Mouse (Mus musculus) CH12F3 (cell line): ENCODE measurements around the gene Vwf.

Experiments
- in situ Hi-C: fragments of 300-500 bp; cut with MboI; formaldehyde crosslinking; loops from 2 replicates; pipeline ENCODE4 v1.14.3; 2020; ENCODE audit warnings: low sequenced_read_pairs

The Vwf gene

DNA sequence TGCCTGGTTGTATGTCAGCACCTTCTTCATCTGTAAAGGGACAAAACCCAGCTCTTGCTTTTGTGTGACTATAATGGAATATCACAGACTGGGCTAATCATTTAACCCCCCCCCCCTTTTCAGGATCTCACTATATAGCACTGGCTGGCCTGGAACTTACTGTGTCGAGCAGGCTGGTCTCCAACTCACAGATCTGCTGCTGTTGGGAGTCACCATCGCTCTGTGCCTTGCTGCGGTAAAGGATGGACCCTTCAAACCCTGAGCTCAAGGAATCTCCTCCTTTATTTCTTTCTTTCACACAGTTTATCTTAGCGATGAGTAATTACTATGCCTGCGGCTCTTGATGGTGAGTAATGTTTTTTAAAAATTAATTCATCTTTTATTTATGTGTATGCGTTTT is at the start of gene Vwf:
Gene Vwf, plus strand, starts transcription at position 301 of the 400 bp plus-strand sequence.
- in situ Hi-C loops, result no loop called here

GRCm38 (mm10) chr6:125498062-125498461 is 48.5 kb upstream of the Vwf start:
- in situ Hi-C loops, result loop anchor here (10.0 kb wide), 1 partner anchor 73 kb away; no protein-coding TSS in a partner anchor

DNA sequence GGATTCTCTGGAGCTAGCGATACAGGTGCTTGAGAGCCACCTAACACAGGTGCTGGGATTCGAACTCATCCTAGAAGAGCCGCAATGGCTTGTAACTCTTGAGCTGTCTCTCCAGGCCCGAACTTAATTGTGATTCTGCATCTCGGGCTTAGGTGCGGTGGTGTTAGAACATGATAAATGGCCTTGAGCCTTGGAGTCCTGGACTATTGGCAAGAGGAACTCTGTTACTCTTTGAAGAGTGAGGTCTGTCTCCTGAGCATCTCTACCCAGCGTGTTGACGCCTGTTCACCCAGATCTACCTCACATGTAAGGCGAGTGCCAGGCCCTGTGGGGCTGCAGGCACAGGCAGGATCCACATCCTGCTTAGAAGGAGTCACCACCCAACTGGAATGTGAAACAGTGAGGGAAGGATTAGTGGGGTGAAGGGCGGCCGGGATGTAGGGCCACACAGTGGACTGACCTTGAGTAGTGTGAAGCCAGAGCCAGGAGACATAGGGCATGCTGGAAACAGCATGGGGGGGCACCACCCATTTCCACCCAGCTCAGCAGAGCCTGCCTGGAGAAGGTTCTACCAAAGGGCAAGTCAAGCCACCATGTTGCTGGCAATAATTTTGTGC is 43.3 kb upstream of the Vwf start:
- in situ Hi-C loops, result no loop called here

DNA sequence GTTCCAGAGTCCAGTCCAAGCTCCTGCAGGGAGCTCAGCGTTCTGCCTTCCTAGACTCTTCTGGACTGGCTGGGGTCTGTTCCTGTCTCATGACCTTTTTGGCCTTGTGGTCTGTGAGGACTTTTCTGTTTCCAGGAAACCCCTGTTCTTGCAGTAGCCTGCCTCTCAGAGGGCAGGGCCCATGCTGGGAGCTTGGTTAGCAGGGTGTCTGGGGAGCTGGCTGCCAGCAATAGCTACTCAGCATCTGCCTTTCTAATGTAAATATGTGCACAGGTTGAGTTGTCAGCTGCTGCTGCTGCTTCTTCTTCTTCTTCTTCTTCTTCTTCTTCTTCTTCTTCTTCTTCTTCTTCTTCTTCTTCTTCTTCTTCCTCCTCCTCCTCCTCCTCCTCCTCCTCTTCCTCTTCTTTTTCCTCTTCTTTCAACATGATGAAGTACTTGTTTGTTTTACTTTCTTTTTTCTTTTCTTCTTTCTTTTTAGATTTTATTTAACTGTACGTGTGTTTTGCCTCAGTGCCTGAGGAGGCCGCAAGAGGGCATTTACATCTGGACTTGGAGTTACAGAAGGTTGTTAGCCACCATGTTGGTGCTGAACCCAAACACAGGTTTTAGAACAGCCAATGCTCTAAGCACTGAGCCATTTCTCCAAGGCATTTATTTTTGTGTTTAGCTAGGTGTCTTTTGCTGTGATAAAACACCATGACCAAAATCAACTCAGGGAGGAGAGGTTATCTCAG is 41.8 kb upstream of the Vwf start:
- in situ Hi-C loops, result no loop called here

GRCm38 (mm10) chr6:125506427-125506826 is 40.1 kb upstream of the Vwf start:
- in situ Hi-C loops, result no loop called here

DNA sequence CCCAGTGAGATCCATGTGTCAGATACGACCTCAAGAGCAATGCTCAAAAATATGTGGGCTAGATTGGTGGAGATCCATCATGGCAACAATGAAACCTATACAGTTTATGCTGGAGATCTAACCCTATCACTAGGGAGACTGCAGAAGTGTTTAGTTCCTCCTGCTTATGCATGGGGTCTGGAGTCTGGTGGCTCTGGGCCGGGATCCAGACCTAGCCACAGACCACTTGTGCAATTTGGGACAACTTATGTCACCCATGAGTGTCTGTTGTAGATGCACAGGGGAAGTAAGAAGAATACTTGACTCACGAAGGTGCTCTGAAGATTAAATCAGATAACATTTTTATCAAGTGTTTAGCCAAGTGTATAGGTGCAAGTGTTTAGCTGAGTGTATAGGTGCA is 36.8 kb upstream of the Vwf start:
- in situ Hi-C loops, result no loop called here

DNA sequence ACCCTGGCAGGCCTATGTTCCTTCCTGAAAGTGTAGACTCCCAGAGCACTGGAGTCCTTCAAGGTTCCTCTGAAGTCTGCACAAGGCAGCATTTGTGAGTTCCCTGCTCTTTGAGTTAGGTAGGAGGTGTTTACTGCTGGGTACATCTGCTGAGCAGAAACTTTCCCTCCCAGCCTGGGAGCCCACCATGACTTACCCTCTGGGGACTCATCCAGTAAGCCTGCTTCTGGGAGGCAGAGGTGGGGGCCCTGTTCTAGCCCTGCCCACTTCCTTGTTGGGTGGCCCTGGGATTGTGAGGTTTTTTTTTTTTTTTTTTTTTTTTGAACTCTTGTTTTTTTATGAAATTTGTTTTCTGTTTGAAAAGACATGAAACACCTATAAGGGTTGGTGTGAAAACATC is 35.9 kb upstream of the Vwf start:
- in situ Hi-C loops, result no loop called here

- in situ Hi-C loops, result no loop called here
Measured at GRCm38 (mm10) chr6:125511196-125511595, 35.4 kb upstream of the Vwf start.

- in situ Hi-C loops, result no loop called here
Measured at GRCm38 (mm10) chr6:125512950-125513596, 33.5 kb upstream of the Vwf start.

DNA sequence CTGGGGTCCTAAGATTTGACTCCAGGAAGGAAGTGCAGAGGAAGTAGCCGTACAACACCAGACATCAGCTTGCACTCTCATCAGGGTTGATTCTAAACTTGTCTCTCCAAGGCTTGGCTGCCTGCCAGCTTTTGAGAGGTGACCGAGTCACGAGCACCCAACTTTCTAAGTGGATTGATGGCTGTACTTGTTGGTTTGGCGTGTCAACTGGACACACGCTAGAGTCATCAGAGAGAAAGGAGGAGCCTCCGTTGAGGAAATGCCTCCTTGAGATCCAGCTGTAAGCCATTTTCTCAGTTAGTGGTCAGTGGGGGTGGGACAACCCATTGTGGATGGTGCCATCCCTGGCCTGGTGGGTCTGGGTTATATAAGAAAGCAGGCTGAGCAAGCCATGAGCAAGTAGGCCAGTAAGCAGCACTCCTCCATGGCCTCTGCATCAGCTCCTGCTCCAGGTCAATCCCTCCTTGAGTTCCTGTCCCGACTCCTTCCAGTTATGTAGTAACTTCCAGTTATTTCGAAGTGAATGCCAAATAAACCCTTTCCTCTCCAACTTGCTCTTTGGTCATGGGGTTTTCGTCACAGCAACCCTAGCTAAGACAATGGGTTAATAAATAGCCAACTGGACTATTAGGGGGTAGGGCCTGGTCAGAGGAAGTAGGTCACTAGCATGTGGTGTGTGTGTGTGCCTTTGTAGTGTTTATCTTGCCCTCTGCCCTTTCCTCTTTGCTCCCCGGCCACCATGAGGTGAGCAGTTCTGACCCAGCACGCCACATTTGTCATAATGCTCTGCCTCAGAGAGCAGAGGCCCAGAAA is 30.9 kb upstream of the Vwf start:
- in situ Hi-C loops, result no loop called here

GRCm38 (mm10) chr6:125521558-125522193 is 24.9 kb upstream of the Vwf start:
- in situ Hi-C loops, result no loop called here

DNA sequence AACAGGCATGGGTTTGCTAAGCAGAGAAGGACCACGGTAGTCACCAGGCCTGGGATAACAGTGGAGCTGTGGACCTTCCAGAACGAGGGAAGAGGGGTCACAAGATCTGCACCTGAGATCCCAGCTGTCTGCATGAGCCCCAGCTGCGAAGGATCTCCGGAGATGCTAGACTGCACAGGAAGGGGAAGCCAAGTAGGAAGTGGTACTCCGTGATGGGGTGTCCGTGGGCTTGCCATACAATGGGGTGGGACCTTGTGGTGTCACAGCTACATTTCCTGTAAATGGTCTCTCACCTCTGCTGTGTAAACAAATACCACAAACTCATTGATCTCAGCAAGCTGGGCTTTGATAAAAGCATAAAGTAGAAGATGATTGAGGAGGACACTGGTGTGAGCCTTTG is 22.5 kb upstream of the Vwf start:
- in situ Hi-C loops, result no loop called here

DNA sequence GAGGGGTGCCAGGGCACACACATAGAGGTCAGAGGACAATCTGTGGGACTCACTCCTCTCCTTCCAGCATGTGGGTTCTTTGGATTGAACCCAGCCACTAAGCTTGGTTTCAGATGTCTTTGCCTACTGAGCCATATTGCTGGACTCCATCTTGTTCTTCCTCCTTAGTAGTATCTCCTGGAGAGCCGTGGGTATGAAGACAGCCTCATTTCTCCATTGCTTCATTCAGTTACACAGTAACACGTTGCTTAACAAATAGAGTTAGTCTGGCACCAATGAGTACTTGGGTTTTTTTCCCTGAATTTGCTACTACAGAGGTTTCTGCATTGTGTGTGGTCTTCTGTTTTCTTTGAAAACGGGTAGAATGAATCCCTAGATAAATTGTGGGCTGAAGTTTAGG is 20.5 kb upstream of the Vwf start:
- in situ Hi-C loops, result no loop called here

DNA sequence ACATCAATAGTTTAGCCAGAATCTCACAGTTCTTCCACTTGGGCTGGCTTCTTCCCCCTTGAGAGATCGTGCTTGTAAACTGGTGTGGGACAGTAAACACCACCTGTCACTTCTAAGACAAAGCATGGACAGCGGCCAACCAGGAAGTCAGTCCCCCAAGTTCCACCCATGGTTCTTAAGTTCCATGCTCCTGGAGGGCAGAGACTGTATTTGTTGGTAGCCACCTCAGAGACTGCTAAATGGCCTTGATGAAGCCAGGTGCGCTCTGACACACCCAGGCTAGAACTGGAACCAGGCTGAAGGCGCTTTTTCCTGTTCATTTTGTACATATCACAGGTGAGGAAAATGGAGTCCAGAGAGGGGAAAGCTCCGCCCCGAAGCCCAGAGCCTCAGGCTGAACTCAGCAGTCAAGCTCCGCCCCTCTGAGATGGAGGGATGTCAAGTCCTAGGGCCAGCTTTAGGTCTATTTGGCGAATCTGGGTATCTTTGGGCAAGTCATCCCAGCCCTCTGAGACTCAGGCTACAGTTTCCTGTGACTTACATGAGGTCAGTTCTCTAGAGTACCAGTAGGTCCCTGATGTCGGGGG is 17.9 kb upstream of the Vwf start:
- in situ Hi-C loops, result no loop called here

DNA sequence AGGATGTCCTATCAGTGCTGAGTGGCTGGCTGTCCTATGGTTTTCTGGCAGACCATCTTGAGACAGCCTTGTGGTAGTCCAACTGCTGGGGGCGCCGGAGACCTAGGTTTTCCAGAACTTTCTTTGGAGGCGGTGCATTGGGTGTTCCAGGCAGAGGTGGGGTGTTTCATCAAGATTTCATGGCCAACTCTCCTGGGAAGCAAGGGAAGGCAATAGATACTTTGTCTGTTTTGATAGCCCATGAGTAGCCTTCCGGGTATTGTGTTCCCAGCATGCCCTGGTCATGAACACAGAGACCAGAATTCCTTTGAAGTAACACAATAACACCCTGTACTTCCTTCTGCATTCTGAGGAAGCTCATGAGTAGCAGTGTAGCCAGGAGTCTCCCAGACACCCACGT is 17.1 kb upstream of the Vwf start:
- in situ Hi-C loops, result no loop called here

DNA sequence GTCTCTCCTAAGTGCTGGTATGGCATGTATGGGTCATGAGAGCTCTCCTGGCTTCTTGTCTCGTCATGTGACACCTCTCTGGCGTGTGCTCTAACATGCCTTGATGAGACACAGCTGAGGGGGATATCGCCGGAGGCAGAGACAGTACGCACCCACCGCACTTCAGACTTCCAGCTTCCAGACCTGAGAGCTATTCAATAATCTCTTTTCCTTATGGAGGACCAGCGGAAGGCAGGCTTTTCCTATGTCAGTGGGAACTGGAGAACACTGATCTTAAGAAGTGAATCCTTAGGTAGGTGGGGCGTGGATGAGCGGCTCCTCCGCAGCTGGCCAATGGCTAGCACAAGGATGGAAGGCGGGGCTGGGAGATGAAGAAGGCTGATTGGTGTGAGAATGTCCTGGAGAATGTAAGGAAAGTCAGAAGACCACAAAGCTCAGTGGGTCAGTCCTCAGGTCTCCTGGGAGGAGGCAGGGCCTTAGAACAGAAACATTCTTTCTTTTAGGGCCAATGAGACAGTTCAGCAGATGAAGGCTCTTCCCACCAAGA is 13.4 kb upstream of the Vwf start:
- in situ Hi-C loops, result no loop called here

DNA sequence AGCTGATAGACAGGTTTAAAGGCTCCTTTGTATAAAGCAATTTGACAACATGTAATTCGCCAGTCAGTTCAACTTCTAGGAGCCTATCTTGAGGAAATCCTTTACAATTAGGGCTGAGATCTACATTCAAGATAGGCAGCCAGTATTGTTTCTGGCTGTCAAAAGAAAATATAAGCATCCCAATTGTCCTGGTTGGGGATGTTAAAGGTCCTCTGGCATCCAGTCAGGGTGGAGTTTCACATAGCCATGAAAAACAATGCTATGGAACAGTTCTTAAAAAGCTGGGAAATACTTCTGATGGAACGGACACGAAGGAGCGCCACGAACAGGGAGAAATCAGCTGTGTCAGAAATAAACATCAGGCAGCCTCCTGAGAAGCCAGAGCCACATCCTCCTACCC is 11.6 kb upstream of the Vwf start:
- in situ Hi-C loops, result no loop called here

DNA sequence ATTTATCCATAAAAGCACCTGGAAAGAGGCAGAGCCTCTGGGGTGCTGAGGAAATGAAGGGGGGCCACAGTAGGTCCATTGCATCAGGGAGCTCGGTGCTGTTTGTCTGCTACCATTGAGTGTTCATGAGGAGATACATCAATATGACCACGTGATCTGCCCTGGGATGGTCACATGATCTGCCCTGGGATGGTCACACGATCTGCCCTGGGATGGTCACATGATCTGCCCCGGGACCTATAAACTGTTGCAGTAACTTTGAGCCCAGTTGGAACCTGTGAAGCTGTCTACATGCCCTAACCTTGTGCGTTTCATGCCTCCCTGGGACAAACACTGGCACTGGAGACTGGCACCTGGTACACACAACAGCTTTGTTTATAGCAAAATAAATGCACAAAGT is 8.1 kb upstream of the Vwf start:
- in situ Hi-C loops, result no loop called here

DNA sequence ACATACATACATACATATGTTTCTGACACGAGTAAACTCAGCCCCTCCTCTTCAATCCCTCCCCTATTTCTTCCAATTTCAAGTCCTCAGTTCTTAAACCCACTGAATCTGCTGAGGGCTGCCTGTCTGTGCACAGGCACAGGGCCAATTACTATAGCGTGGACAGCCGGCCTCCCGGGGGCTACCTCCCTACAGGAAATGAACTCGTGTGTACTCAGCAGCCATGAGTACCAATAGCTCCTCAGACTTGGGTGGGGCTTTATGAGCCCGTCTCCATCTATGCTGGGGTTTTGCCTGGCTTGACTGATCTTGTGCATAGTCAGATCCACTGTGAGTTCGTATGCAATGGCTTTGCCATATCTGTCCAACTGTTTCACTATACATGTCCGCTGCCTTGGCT is 7.2 kb upstream of the Vwf start:
- in situ Hi-C loops, result no loop called here

DNA sequence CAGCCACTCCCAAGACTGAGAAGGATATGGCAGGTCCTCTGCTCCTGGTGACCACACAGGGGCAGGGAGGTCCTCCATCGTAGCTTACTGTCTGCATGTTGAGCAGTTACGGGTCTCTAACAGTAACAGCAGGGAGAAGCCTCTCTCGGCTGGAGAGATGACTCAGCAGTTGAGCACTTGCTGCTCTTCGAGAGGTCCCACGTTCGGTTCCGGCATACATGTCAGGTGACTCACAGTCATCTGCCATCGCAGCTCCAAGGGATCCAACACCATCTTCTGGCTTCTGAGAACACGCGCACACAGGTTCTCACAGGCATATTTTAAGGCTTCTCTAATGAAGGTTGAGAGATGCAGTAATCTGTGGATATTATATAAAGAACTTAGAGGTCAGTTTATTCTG is 6.4 kb upstream of the Vwf start:
- in situ Hi-C loops, result no loop called here
